Mouse (Mus musculus): ENCODE data around the gene Csrnp1.
"Not testable (repeated sequence)": the region's sequence is repeated elsewhere in the genome, so short reads cannot be mapped to it uniquely, and the experiment has no call there.

Csrnp1 gene

DNA sequence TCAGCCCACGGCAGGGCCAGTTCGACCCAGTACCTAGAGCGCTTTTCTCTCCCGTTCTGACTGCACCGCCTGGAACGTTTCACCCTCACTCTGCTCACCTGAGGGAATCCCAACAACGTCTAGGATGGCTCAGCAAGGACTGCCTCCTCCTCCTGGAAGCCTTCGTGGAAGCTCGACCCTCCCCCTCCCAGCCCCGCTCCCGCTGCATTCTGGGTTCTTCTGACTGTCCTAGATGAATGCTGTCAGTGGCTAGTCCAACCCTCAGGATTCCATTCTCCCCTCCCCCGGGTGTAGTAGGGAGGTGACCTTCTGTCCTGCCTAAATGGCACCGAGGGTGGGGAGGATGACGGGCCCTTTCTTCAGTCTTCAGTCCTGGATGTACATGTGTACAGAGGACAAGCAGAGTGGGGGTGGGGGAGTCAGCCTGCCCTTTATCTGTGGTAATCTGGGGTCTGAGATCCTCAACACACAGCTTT, at the start of gene Csrnp1:
TSS of gene Csrnp1 (minus strand) at position 123 of the 476 bp plus-strand sequence.
- no peak for DNase-seq (ENCODE audit: low spot score)

DNA sequence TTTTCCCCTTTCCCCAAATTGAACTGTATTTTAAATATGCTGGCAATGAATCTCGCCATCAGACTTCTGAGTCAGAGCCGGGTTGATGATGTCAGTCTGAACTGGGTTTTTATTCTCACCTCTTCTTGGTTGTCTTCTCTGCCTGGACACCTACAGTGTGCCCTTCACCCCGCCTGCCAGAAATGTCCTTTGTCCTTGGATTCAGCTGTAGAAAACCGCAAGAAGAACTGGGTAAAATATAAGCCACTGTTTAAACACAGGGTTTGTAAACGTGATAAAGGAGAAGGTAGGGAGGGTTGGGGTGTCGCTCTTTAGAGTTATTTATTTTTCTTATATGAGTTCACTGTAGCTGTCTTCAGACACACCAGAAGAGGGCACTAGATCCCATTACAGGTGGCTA, 48.3 kb upstream of the Csrnp1 start:
- no peak for DNase-seq (ENCODE audit: low spot score)

DNA sequence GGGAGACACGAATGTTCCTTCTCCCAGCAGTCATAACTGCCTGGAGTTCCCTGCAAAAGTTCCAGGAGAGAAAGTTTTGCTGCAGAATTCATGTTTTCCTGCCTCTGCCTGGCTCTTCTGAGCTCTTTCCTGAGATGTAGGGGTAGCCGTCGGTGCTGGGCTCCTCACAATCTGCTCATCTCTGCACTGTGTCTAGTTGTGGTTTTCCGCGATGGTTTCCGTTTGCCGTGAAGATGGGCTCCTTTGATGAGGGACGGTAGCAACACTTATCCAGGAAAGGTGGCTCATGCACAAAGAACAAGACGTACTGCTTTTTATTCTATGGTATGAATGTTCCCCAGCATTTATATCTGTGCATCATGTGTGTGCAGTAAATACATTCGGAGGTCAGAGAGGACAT, 46.0 kb upstream of the Csrnp1 start:
- DNase-seq (ENCODE audit: low spot score), result no peak

DNA sequence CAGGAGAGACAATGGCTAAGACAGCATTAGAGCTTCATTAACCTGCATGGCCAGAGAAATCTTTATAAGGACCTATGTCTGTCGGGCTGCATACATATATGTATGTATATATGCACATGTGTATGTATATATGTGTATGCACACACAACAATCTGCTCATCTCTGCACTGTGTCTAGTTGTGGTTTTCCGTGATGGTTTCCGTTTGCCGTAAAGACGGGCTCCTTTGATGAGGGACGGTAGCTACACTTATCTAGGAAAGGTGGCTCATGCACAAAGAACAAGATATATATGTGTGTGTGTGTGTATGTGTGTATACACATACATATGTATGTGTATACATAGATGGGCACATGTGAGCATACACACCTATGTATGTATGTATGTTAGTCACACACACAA, 45.4 kb upstream of the Csrnp1 start:
- no peak for DNase-seq (ENCODE audit: low spot score)

DNA sequence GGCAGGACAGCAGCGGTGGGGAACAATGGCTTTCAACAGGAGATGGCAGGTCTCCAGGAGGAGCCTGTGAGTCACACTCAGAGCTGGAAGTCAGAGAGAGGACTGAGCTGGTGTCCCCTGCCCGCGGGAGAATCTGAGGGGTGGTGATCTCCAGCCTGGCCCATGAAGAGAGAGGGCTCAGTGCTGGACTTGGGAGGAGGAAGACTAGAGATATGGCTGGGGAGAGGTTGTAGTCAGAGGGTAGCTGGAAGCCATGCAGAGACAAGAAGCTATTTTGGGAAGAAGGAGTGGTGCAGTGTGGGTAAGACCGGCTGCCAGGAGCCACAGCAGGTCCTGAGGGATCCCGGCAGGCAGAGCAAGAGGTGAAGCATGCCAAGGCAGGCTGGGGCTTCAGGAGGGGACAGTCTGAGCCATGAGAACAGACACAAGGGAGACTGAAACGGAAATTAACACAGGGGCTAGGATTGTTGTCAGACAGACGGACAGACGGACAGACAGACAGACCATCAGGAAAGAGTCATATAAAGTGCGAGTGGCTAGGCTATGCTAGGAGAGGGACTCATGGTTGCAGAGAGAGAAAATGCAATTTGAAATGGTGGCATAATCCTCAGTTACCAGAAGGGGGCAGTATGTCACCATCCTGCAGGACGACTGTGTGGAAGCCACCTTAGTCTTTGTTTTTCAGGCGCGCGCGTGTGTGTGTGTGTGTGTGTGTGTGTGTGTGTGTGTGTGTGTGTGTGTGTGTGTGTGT, 43.1 kb upstream of the Csrnp1 start:
- DNase-seq (ENCODE audit: low spot score), result peak; percentile 49

DNA sequence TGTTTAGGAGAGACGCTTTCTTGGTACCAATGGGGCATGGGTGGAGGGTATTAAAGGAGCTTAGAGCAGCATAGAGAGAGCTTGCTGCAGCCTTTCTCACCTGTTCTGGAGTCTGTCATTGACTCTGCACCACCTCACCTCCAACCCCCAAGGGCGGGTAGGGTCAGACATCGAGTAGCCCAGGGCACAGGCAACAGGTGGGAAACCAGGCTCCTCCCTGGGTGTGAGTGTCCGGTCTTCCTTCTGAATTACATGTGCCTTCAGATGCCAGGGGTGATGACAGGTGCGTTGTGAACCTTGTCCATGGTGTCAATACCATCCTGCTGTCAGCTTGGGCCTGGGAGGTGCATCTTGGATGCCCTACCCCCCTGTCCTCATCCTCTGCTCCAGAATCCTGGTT, 40.2 kb upstream of the Csrnp1 start:
- DNase-seq (ENCODE audit: low spot score), result no peak

DNA sequence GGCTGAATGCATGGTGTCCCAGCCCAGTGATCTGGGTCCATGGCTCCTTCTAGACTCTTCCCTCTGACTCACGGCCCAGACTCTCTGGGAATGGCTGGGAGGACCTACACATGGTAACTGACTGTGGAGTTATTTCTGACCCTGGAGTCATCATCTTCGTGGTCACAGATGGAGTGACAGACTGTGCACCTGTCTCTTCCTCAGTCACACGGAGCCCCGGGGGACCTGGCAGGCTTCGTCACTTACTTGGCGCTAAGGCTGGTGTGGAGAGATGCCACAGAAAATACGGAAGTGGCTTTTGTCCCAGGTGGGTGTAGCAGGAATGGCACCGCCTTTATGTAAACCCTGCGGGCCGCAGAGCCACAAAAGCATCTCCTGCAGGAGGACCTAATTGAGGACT, 39.7 kb upstream of the Csrnp1 start:
- DNase-seq (ENCODE audit: low spot score), result no peak

DNA sequence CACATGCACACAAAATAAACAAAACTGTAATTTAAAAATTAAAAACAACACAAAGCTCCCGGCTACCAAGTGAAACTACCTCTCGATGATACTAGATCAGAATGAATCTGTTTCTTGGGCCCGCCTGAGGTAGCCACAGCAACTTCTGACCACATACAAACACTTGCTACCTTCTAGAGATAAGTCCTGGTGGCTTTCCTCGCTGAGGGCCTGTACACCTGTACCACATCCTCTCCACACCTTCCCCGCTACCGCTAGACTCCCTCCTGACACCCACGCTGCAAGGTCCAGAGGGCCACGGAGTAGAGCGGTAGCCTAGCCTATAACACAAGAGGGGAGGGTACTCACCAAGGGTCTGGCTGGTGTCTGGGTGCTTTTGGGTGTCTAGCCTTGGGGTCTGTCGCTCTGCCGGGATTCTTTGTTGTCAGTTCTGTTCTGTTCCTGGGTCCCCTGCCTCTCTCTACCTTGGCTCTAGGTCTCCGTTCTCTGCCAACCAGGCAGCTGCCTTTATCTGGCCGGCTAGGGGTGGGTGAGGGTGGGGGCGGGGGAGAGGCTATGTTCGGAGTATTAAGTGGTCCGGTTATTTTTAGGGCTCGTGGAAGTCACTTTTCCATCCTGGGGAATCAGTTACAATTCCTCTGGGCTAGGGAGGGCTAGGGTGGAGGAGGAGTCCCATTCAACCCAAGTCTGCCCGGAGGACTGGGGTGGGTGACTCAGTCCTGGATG, 38.8 kb upstream of the Csrnp1 start, which contains the start of gene Xirp1:
TSS of gene Xirp1 (minus strand) at position 513 of the 726 bp plus-strand sequence.
- no peak for DNase-seq (ENCODE audit: low spot score)

DNA sequence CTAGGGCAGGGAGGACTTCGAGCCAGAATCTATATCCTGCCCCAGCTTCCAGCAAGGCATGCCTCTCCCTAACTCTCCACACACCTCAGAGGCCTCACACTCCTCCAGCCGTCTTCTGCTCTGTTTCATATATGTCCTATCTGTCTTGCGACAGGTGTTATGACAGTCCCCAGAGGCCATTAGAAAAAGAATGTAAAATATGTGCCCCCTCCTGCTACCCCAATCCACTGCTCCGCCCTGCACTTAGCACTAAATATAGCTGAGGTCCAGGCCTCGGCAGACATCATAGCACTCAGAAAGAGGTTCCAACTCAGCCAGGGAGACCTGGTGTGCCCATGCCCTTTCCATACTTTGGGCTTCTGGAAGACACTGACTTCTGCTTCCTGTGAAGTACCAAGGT, 36.7 kb upstream of the Csrnp1 start:
- DNase-seq (ENCODE audit: low spot score), result no peak

DNA sequence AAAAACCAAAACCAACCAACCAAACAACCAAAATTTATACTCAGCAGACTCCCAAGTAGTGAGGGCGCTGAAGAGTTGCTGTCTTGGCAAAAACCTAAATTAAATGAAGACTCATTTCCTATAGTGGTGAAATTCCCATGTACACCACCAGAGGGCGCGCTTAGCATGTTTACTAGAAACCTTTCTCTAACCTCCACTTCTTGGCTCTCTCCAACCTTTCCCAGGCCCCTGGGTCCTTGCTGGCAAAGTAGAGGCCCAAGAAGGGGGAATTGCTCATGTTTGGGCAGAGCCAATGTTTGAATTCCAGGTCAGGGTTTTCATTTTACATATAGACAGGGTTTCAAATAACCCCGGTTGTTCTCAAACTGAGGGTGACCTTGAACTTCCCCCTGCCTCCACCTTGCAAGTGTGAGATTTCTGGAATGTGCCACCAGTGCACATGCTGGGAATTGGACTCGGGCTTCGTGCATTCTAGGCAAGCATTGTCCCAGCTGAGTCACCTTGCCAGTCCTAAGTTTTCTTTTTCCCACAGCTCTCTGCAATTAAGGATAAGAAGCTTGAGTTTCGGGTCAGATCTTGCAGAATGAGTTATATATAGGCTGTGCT, 35.9 kb upstream of the Csrnp1 start:
- DNase-seq (ENCODE audit: low spot score), result peak; percentile 82

DNA sequence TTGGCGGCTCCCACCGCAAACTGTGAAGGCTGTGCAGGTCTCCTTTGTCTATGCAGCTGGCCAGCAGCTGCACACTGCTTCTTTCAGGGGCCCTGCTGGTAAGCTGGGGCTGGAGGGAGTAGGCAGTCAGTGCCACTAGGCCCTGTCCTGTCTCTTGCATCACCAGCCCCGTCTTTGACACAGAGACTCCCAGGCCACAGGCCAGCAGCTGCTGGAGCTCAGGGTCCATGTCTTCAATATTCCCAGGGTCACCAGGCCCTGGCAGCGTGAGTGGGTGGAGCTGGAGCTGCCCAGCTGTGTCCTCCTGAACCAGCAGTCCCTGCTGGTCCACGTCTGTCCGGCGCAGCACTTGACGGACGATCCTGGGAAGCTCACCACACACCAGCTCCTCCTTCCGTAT, 32.5 kb upstream of the Csrnp1 start:
- no peak for DNase-seq (ENCODE audit: low spot score)

DNA sequence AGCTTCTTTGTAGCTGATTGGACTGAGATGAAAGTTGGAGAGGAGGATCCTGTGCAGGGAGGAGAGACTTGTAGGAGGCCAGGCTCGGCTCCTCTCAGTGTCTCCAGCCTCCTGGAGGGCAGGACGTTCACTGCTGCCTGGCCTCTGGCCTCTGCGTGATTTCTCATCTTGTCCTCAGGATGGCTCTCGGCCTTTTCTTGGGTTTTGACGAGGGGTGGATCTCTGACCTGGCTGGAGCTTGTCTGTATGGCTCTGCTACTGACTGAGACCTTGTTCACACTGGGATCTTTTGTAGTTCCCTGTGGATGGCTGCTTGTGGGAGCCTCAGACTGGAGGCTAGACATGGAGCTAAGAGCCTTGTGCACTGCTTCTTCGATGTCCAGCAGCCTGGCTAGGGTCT, 30.4 kb upstream of the Csrnp1 start:
- DNase-seq (ENCODE audit: low spot score), result no peak

DNA sequence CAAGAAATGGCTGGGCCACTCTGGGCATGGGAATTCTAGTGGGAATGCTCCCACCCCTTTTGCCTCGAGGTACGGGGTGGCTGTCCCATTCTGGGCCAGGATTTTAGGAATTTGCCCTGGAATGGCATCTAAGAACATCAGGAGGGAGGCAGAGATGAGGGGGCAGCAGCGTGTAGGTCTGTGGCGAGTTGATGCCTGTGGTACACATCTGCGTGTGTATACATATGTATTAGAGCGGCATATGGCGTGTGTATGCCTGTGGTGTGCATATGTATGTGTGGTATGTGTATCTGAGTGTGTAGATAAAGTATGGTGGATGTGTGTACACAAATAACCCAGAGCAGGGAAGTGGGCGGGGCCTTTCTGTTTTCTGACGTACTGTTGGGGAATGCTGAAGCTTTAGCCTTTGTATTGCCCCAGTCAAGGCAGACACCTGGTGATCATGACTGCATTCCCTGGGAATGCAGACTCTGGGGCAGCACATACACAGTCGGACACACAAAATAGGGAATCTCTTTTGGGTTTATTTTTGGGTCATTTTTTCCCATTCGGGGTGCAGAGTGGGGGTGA, 28.9 kb upstream of the Csrnp1 start:
- DNase-seq (ENCODE audit: low spot score), result no peak

DNA sequence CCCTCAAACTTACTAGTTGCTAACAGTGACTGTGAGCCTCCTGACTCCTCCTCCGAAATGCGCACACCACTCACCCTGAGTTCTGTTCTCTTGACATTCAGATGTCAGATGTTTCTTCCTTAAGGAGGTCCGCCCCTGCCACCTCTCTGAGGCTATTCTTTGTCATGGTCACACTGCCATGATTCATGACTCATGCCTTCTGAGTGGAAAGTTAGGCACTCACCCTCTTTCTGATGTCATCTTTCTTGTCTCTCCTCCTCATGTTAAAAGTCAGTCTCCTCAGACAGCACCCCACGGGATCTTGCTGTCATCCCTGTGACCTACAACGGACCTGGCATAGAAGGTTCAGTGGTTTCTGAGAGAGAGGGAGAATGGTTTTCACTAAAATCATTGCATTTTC, 28.3 kb upstream of the Csrnp1 start:
- no peak for DNase-seq (ENCODE audit: low spot score)

DNA sequence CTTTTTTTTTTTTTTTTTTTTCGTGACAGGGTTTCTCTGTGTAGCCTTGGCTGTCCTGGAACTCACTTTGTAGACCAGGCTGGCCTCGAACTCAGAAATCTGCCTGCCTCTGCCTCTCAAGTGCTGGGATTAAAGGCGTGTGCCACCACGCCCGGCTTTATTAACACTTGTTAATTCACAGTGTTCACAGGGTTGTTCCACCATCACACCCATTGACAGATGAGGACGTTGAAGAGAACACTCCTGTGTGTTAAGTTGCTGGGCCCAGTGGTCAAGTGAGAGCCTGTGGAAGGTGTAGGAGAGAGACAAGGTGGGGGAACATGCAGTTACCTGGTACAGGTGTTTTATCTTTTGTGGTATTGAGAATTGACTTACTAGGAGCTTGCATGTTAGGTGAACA, 27.7 kb upstream of the Csrnp1 start:
- not testable (repeated sequence) for DNase-seq (ENCODE audit: low spot score)

DNA sequence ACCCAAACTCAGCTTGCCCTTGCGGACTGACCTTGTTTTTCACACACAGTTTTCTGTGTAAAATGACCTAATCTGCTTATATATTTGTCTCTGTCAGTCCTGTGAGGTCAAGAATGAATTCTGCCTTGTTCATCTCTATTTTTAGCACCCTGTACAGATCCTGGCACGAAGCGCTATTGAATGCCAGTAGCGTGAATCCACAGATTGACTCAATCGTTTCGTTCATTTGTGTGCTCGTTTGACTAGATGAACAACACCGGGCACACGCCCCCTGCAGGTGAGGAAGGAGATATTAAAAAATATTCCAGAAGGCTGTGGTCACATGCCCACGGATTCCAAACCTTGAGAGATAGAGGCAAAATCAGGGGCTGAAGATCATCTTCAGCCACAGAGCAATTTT, 27.1 kb upstream of the Csrnp1 start:
- DNase-seq (ENCODE audit: low spot score), result peak; percentile 81

DNA sequence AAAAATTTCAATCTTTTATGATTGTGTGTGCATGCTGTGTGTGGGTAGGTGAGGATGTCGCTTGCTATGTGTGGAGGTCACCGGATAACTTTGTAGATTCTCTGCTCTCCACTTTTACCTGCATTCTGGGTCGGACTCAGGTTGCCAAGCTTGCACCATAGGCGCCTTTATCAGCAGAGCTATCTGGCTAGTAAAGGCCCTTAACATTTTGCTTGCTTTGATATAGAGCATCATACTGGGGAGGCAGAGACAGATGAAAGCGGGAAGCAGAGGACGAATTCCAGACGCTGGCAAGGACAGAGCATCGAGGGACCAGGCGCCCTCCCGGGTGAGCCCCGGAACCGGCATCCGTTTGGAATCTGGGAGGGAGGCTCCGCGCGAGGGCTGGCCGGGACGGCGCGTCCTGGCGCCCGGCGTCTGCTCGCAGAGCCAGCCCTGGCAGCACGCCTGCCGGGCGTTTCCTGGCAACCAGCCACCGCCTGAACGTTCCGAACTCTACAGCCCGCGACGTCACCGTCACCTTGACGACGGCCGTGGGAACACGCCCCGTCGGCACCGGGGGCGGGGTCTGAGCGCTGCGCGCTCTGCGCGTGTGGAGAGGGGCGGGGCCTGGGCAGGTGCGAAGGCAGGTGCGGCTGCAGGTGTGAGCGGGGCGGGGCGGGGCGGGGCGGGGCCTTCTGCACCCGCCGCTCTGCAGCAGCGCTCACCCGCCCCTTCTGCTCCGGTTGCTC, 26.5 kb upstream of the Csrnp1 start:
- peak; percentile 99 for DNase-seq (ENCODE audit: low spot score)

DNA sequence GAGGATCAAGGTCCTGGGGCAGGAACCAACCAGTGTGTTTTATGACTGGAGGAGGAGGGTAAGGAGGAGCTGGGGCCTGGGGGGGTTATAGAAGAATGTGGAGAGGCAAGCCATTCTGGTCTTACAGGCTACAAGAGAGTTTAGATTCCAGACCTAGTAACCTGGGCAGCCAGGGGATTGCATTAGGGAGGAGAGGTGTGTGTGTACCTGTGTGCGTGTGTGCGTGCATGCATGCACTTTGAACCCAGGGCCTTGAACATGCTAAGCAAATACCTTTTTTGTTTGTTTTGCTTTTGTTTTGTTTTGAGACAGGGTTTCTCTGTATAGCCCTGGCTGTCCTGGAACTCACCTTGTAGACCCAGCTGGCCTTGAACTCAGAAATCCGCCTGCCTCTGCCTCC, 25.4 kb upstream of the Csrnp1 start:
- DNase-seq (ENCODE audit: low spot score), result no peak

DNA sequence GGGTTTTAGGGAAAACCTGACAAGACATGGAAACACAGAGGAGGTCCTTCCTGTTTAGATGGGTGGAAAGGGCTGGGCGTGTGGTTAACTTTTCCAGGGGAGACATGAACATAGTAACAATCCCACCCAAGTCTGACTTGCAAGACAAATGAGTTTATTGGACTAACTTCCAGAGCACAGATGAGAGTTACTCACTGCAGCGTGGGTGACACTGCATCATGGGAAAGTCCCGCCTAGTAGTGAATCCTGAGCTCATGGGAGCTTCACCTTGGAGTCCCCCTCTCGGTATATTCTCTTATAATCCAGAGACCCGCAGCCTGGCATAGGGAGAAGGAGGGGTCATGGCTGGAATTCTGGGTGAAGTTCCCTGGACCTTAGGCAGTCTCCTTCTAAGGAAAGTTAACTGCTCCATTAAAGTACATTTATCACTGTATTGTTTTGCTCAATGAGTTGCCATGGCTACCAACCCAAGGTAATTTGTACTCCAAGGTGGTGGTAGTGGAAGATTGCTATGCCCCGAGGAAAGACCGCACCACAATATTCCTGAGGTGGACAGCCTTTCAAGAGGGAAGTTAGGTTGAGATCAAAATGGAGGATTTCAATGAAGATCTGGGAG, 24.9 kb upstream of the Csrnp1 start:
- DNase-seq (ENCODE audit: low spot score), result no peak

DNA sequence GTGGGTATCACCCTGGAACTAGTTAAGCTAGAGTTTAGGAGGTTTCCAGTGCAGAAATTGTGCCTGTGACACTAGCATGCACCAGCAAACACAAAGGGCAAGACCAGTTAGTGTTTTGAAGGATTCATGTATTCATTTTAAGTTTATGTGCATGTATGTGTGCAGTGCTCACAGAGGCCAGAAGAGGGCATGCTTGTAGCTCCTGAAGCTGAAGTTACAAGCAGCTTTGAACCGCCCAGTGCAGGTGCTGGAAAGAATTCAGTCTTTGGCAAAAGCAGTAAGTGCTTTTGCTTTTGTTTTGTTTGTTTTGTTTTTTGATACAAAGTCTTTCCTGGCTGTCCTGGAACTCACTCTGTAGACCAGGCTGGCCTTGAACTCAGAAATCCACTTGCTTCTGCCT, 23.4 kb upstream of the Csrnp1 start:
- no peak for DNase-seq (ENCODE audit: low spot score)

DNA sequence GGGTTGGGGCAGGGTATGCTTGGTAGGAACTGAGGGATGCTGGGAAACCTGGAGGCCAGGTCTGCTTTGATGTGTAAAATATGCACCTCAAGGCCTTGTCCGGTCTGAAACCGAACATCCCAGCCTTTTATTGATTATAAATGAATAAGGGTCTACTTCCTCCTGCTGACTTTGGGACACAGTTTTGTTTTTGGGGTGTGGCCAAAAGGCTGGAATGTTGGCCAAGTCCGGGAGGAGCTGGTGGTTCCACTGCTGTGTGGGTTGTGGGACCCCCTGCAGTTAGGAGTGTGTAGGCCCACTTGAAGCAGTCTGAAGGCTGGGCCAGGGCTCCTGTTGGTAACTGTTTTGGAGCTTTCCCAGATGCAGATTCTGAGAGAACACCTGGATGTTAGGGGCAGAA, 21.5 kb upstream of the Csrnp1 start:
- no peak for DNase-seq (ENCODE audit: low spot score)

DNA sequence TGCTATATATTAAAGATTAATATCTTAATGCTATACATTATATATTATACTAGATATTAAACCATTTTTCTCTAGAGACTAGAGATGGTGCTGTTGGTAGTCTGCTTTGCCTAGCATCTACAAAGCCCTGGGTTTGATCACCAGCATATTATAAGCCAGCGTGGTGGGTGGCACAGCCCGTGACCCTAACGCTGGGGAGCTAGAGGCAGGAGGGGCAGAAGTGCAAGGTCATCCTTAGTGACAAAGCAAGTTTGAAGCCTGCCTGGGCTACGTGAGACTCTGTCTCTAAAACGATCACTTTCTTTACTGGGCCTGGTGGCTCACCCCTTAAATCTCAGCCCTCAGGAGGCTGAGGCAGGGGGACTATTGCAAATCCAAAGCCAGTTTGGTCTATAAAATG, 18.4 kb upstream of the Csrnp1 start:
- DNase-seq (ENCODE audit: low spot score), result no peak

Data from urinary bladder, postnatal 14 days (tissue).